Mouse (Mus musculus): ENCODE measurements around the gene Chml. TPM values are rescaled to one million over a fixed set of nuclear protein-coding genes. Genes with fewer than 3 reads are reported as not detected.

Gene Chml
- total RNA-seq, 1 experiment from 2014 or later: 10.3 TPM

GRCm38 (mm10) chr1:175659900-175660299 is 32.8 kb downstream of the Chml start:
- no peak for DNase-seq

GRCm38 (mm10) chr1:175648615-175649014 is 44.1 kb downstream of the Chml start:
- no peak for DNase-seq

- DNase-seq: no peak
These were observed 45.7 kb downstream of the Chml start for GRCm38 (mm10) chr1:175646952-175647351.

- no peak for DNase-seq
These were observed 49.0 kb downstream of the Chml start for GRCm38 (mm10) chr1:175643496-175644265.

- no peak for DNase-seq
These were observed 52.1 kb downstream of the Chml start for GRCm38 (mm10) chr1:175640435-175641150.

GRCm38 (mm10) chr1:175639072-175639471 is 53.6 kb downstream of the Chml start:
- no peak for DNase-seq

- DNase-seq: no peak
These were observed 55.0 kb downstream of the Chml start for GRCm38 (mm10) chr1:175637677-175638076.

GRCm38 (mm10) chr1:175632470-175632869 is 60.2 kb downstream of the Chml start:
- DNase-seq: no peak

Other genes with a start within 250 kb of the Chml start
- 11.2 and 12.1 TPM in 2 replicates for gene Rgs7, start 200.4 kb downstream of the Chml start, total RNA-seq (2021)
- gene Kmo, start 72.5 kb downstream of the Chml start, total RNA-seq (2021): 0.43 and 1.0 TPM in 2 replicates
- gene Fh1, start 67.3 kb downstream of the Chml start, total RNA-seq (2021): 152 and 184 TPM in 2 replicates
- 7.2 and 10.4 TPM in 2 replicates for gene Opn3, start 125 bp downstream of the Chml start, total RNA-seq (2021)
- gene Wdr64, start 5.7 kb upstream of the Chml start, total RNA-seq (2021): not detected in 2 replicates
- gene Exo1, start 187.7 kb upstream of the Chml start, total RNA-seq (2021): 3.2 and 5.9 TPM in 2 replicates
- not detected in 2 replicates for gene Gm38100, start 227.4 kb upstream of the Chml start, total RNA-seq (2021)